Comparison of ENCODE assay signal across 23 mouse cellular contexts in the genomic region with DNA sequence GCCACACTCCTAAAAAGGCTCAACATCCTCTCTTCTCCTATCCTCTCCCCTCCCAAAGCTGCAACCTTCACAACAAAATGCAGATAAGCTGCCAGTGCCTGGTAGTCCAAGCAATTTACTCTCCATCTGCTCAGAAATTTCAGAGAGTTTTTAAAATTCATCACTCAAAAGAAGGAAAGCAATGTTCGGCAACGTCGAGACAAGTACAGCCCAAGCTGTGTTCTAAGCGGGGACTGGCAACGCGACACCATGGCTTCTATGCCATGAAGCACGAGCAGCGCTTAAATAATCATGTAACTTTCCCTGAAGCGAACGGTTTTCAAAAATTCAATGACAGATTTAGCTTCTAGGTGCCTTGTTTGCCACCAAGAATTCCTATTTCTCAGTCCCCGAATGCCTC. TPM values are rescaled to one million over a fixed set of nuclear protein-coding genes. Genes with fewer than 3 reads are reported as not detected.
A peak's percentile ranks its signal among the peaks of the same experiment; 100 is the strongest.
DNase-seq lines count a peak whose midpoint lies in the region; ATAC-seq and TF ChIP-seq lines count a peak whose summit lies in the region.
"Had no signal": no experiment of that assay in that cellular context is flagged by ENCODE, and none has a peak within 500 bp of the region (broad histone marks: within the 10 kb centered on the region; RNA-seq: fewer than 3 reads in every experiment).

No protein-coding gene starts in this region.

- no peaks in the 10 kb centered on the region for H3K36me3 ChIP-seq in forebrain, postnatal 0 days (ENCODE audit: insufficient read depth)
- H3K36me3 ChIP-seq in forebrain, embryonic 14.5 days (ENCODE audit: control insufficient read depth, insufficient read depth, low read length), result no peaks in the 10 kb centered on the region
- no peaks in the 10 kb centered on the region for H3K36me3 ChIP-seq in midbrain, embryonic 13.5 days
- no peaks in the 10 kb centered on the region for H3K36me3 ChIP-seq in midbrain, embryonic 10.5 days
- H3K36me3 ChIP-seq: embryonic facial prominence, embryonic 12.5 days; heart, embryonic 15.5 days; hindbrain, embryonic 13.5 days; intestine, embryonic 15.5 days had no signal

- peak; percentile 72 for DNase-seq in forebrain, postnatal 0 days
- no peak for DNase-seq in forebrain, embryonic 14.5 days (ENCODE audit: low spot score)
- DNase-seq in midbrain, embryonic 10.5 days (ENCODE audit: low spot score), result no peak
- peak; percentile 42 for DNase-seq in brain, embryonic 18.5 days (ENCODE audit: low read depth, low spot score)
- peak; percentile 33 for DNase-seq in telencephalon, adult 2 months (ENCODE audit: low read depth, low spot score)
- no peak for DNase-seq in ovary, postnatal 14 days (ENCODE audit: low spot score)
- DNase-seq: adrenal gland, postnatal 14 days; cerebellum, adult 11 months; cerebellum, adult 8-10 months; cerebellum, postnatal 14 days; gastrocnemius, postnatal 14 days; heart, adult 2 months; heart, postnatal 14 days had no signal

- no peaks in the 10 kb centered on the region for H3K4me1 ChIP-seq in forebrain, postnatal 0 days (ENCODE audit: insufficient read depth)
- no peaks in the 10 kb centered on the region for H3K4me1 ChIP-seq in forebrain, embryonic 14.5 days (ENCODE audit: control insufficient read depth, insufficient read depth, low read length)
- peaks cover 69% of the 10 kb centered on the region for H3K4me1 ChIP-seq in midbrain, embryonic 13.5 days (replicated peaks)
- peaks cover 79% of the 10 kb centered on the region for H3K4me1 ChIP-seq in midbrain, embryonic 10.5 days

- 59% methylated on average over 11 of the region's 11 CpGs for WGBS in forebrain, postnatal 0 days
- 86% methylated on average over 11 of the region's 11 CpGs for WGBS in forebrain, embryonic 14.5 days
- WGBS in midbrain, embryonic 13.5 days, result 82% methylated on average over 11 of the region's 11 CpGs
- 88% methylated on average over 11 of the region's 11 CpGs for WGBS in midbrain, embryonic 10.5 days

- no peak for TF ChIP-seq CTCF in forebrain, postnatal 0 days (IDR thresholded peaks at IDR 0.05; ENCODE audit: low read depth)

- no peak overlapping the region for H3K27ac ChIP-seq in forebrain, postnatal 0 days (ENCODE audit: low read depth, low read length)
- H3K27ac ChIP-seq in forebrain, embryonic 14.5 days (ENCODE audit: low read depth, low read length), result no peak overlapping the region
- peak overlapping the region; percentile 32; the same call in 1 of the 2 replicates for H3K27ac ChIP-seq in midbrain, embryonic 13.5 days
- no peak overlapping the region for H3K27ac ChIP-seq in midbrain, embryonic 10.5 days (replicated peaks)
- H3K27ac ChIP-seq: embryonic facial prominence, embryonic 12.5 days; heart, adult 2 months; heart, embryonic 15.5 days; hindbrain, embryonic 13.5 days; intestine, embryonic 15.5 days had no signal

- no peak overlapping the region for H3K4me3 ChIP-seq in forebrain, postnatal 0 days (ENCODE audit: low read depth, low read length)
- no peak overlapping the region for H3K4me3 ChIP-seq in forebrain, embryonic 14.5 days (ENCODE audit: low read depth, low read length)
- H3K4me3 ChIP-seq in midbrain, embryonic 13.5 days (replicated peaks), result no peak overlapping the region
- no peak overlapping the region for H3K4me3 ChIP-seq in midbrain, embryonic 10.5 days
- H3K4me3 ChIP-seq: embryonic facial prominence, embryonic 12.5 days; heart, adult 2 months; heart, embryonic 15.5 days; hindbrain, embryonic 13.5 days; intestine, embryonic 15.5 days had no signal

- ATAC-seq in forebrain, postnatal 0 days, result peak; percentile 79
- ATAC-seq in forebrain, embryonic 14.5 days, result no peak
- ATAC-seq in midbrain, embryonic 13.5 days, result no peak
- ATAC-seq: activated CD4-positive, CD25-positive, alpha-beta regulatory T cell, adult 4 months; intestine, embryonic 15.5 days; Patski had no signal

- H3K9ac ChIP-seq in forebrain, postnatal 0 days, result no peak overlapping the region
- H3K9ac ChIP-seq in forebrain, embryonic 14.5 days (ENCODE audit: low read length), result no peak overlapping the region
- no peak overlapping the region for H3K9ac ChIP-seq in midbrain, embryonic 13.5 days (replicated peaks)
- H3K9ac ChIP-seq: embryonic facial prominence, embryonic 12.5 days; heart, embryonic 15.5 days; hindbrain, embryonic 13.5 days; intestine, embryonic 15.5 days had no signal

- H3K9me3 ChIP-seq in forebrain, postnatal 0 days (ENCODE audit: low read length), result no peaks in the 10 kb centered on the region
- no peaks in the 10 kb centered on the region for H3K9me3 ChIP-seq in forebrain, embryonic 14.5 days (replicated peaks; ENCODE audit: control insufficient read depth, low read length)
- no peaks in the 10 kb centered on the region for H3K9me3 ChIP-seq in midbrain, embryonic 13.5 days
- no peaks in the 10 kb centered on the region for H3K9me3 ChIP-seq in midbrain, embryonic 10.5 days (replicated peaks)
- H3K9me3 ChIP-seq: embryonic facial prominence, embryonic 12.5 days; heart, embryonic 15.5 days; hindbrain, embryonic 13.5 days; intestine, embryonic 15.5 days had no signal

- H3K27me3 ChIP-seq in forebrain, postnatal 0 days (ENCODE audit: insufficient read depth, low read length), result no peaks in the 10 kb centered on the region
- no peaks in the 10 kb centered on the region for H3K27me3 ChIP-seq in forebrain, embryonic 14.5 days (replicated peaks; ENCODE audit: control insufficient read depth, insufficient read depth, low read length)
- no peaks in the 10 kb centered on the region for H3K27me3 ChIP-seq in midbrain, embryonic 13.5 days
- H3K27me3 ChIP-seq in midbrain, embryonic 10.5 days (ENCODE audit: low read depth, poor library complexity, severe bottlenecking), result peaks cover 72% of the 10 kb centered on the region
- H3K27me3 ChIP-seq: CH12.LX; embryonic facial prominence, embryonic 12.5 days; heart, embryonic 15.5 days; hindbrain, embryonic 13.5 days; intestine, embryonic 15.5 days; Patski had no signal

- H3K4me2 ChIP-seq in forebrain, postnatal 0 days (ENCODE audit: low read depth), result no peak overlapping the region
- no peak overlapping the region for H3K4me2 ChIP-seq in forebrain, embryonic 14.5 days (ENCODE audit: low read length)
- H3K4me2 ChIP-seq in midbrain, embryonic 13.5 days (replicated peaks), result peak overlapping the region; percentile 41
- H3K4me2 ChIP-seq: embryonic facial prominence, embryonic 12.5 days; heart, embryonic 11.5 days; heart, embryonic 15.5 days; hindbrain, embryonic 13.5 days; intestine, embryonic 15.5 days had no signal

RNA-seq across cellular contexts. Expression of gene Efna5, which starts 59.9 kb away (rescaled TPM):
- 7.0 and 7.4 TPM in 2 replicates for total RNA-seq in forebrain, postnatal 0 days (2014; rRNA removed)
- 15.0 and 27.0 TPM in 2 replicates for polyA plus RNA-seq in forebrain, postnatal 0 days (2015; fragmentation: Nextera tagmentation; extraction: Ambion mirVana)
- polyA plus RNA-seq in forebrain, embryonic 14.5 days (2014; fragmentation: Nextera tagmentation; extraction: Ambion mirVana), result 18.8 and 20.9 TPM in 2 replicates
- polyA plus RNA-seq in midbrain, embryonic 13.5 days (2015; fragmentation: Nextera tagmentation; extraction: Ambion mirVana), result 81.4 and 89.2 TPM in 2 replicates
- 58.8 and 80.0 TPM in 2 replicates for polyA plus RNA-seq in midbrain, embryonic 10.5 days (2016; fragmentation: Nextera tagmentation; extraction: Ambion mirVana)
- total RNA-seq: hematopoietic stem cell, adult 5-6 weeks had no signal

Comparison
In these comparisons a context has a peak if more than half of its experiments do, and no peak if none do; other contexts are left out.
1. DNase-seq: peak in forebrain, postnatal 0 days (single experiment), brain, embryonic 18.5 days (single experiment) and telencephalon, adult 2 months (single experiment); none in forebrain, embryonic 14.5 days (single experiment), midbrain, embryonic 10.5 days (single experiment) and ovary, postnatal 14 days (single experiment).